Comparison of ENCODE assay signal across 20 mouse cellular contexts in the genomic region with DNA sequence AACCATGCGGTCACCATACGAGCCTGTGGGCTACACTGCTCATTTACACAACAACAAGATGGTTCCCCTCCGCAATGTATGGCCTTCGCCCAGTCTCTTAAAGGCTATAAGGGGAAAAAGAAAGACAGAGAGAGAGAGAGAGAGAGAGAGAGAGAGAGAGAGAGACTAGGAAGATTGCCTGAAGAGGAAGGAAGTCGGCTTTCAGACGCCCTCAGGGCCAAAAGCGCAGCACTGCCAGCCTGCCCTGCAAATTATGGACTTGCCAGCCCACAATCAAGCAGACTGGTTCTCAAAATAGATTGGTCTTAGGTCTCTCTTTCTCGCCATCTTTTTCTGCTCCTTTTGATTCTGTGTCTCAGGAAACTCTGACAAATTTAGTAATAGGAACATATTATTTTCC. TPM values are rescaled to one million over a fixed set of nuclear protein-coding genes. Genes with fewer than 3 reads are reported as not detected.
DNase-seq lines count a peak whose midpoint lies in the region; ATAC-seq and TF ChIP-seq lines count a peak whose summit lies in the region.
"Had no signal": no experiment of that assay in that cellular context is flagged by ENCODE, and none has a peak within 500 bp of the region (broad histone marks: within the 10 kb centered on the region; RNA-seq: fewer than 3 reads in every experiment).

No protein-coding gene starts in this region.

- TF ChIP-seq POLR2A in olfactory bulb, adult 2 months (IDR thresholded peaks at IDR 0.05; ENCODE audit: insufficient read depth, low read depth, low read length) = no peak

- no peak for TF ChIP-seq CTCF in E14TG2a.4 (conservative IDR thresholded peaks at IDR 0.05; ENCODE audit: low read length)
- TF ChIP-seq CTCF in olfactory bulb, adult 2 months (IDR thresholded peaks at IDR 0.05; ENCODE audit: insufficient read depth, low read depth, low read length) = no peak

- peak overlapping the region; percentile 3 for H3K4me3 ChIP-seq in E14TG2a.4 (replicated peaks; ENCODE audit: low read length)
- H3K4me3 ChIP-seq in olfactory bulb, adult 2 months (ENCODE audit: insufficient read depth, low read depth, low read length) = no peak overlapping the region
- no peak overlapping the region for H3K4me3 ChIP-seq in heart, embryonic 10.5 days
- H3K4me3 ChIP-seq: embryonic facial prominence, embryonic 13.5 days; forebrain, embryonic 12.5 days; heart, embryonic 15.5 days; hindbrain, embryonic 13.5 days had no signal

- peaks cover 22% of the 10 kb centered on the region for H3K36me3 ChIP-seq in E14TG2a.4 (ENCODE audit: insufficient read depth, low read length)
- H3K36me3 ChIP-seq in heart, embryonic 10.5 days = no peaks in the 10 kb centered on the region
- H3K36me3 ChIP-seq: embryonic facial prominence, embryonic 13.5 days; forebrain, embryonic 12.5 days; heart, embryonic 15.5 days; hindbrain, embryonic 13.5 days had no signal

- DNase-seq in 416B (ENCODE audit: low read depth) = peak; percentile 61
- no peak for DNase-seq in yolk sac, embryonic 10.5 days (ENCODE audit: low spot score)
- DNase-seq in heart, embryonic 10.5 days (ENCODE audit: low spot score) = no peak
- DNase-seq: adrenal gland, postnatal 14 days; cerebellum, adult 18-20 months; gastrocnemius, postnatal 25 days; heart, adult 18-20 months; heart, postnatal 14 days had no signal

- H3K27ac ChIP-seq in olfactory bulb, adult 2 months (ENCODE audit: insufficient read depth, low read depth, low read length) = 0 out of 2 replicates have a peak overlapping the region, but pooled peaks have one; percentile 14
- H3K27ac ChIP-seq in heart, embryonic 10.5 days = no peak overlapping the region
- H3K27ac ChIP-seq: embryonic facial prominence, embryonic 13.5 days; forebrain, embryonic 12.5 days; heart, embryonic 15.5 days; hindbrain, embryonic 13.5 days; hindbrain, postnatal 0 days had no signal

- H3K9me3 ChIP-seq in E14TG2a.4 (ENCODE audit: low read length) = no peaks in the 10 kb centered on the region
- H3K9me3 ChIP-seq in heart, embryonic 10.5 days = no peaks in the 10 kb centered on the region
- H3K9me3 ChIP-seq: embryonic facial prominence, embryonic 13.5 days; forebrain, embryonic 12.5 days; heart, embryonic 15.5 days; hindbrain, embryonic 13.5 days had no signal

- ATAC-seq in granulocyte monocyte progenitor cell, adult 5-6 weeks (replicated peaks; ENCODE audit: poor library complexity, severe bottlenecking) = peak; percentile 63
- ATAC-seq: activated CD4-positive, CD25-positive, alpha-beta regulatory T cell, adult 4 months; forebrain, embryonic 16.5 days; hindbrain, postnatal 0 days; Patski had no signal

- no peaks in the 10 kb centered on the region for H3K27me3 ChIP-seq in E14TG2a.4 (ENCODE audit: insufficient read depth, low read length)
- peaks cover 10% of the 10 kb centered on the region for H3K27me3 ChIP-seq in heart, embryonic 10.5 days (ENCODE audit: insufficient read depth, poor library complexity, severe bottlenecking)
- H3K27me3 ChIP-seq: Patski had no signal

- WGBS in olfactory bulb, adult 2 months = 55% methylated on average over 8 of the region's 8 CpGs
- 93% methylated on average over 8 of the region's 8 CpGs for WGBS in heart, embryonic 10.5 days

- peaks cover 83% of the 10 kb centered on the region for H3K4me1 ChIP-seq in E14TG2a.4 (replicated peaks; ENCODE audit: low read depth, low read length)
- peaks cover 48% of the 10 kb centered on the region for H3K4me1 ChIP-seq in olfactory bulb, adult 2 months (ENCODE audit: control insufficient read depth, insufficient read depth, low read length)
- H3K4me1 ChIP-seq in heart, embryonic 10.5 days = peaks cover 56% of the 10 kb centered on the region

RNA-seq across cellular contexts. Expression of gene Cdkn1a, which starts 14.5 kb away (rescaled TPM):
- total RNA-seq in granulocyte monocyte progenitor cell, adult 5-6 weeks (2014; fragmentation: Nextera tagmentation) = 8.2 and 9.8 TPM in 2 replicates
- total RNA-seq in granulocyte monocyte progenitor cell, adult 5-6 weeks (2017) = 1.3 and 3.2 TPM in 2 replicates
- polyA plus RNA-seq in olfactory bulb, adult 2 months (2012; ENCODE audit: insufficient read depth, insufficient read length, low replicate concordance, missing spikeins) = not detected in 2 replicates
- polyA plus RNA-seq in heart, embryonic 10.5 days (2016; fragmentation: Nextera tagmentation; extraction: Ambion mirVana) = 31.3 and 33.1 TPM in 2 replicates

RNA-seq across cellular contexts. Expression of gene Rab44, which starts 37.7 kb away (rescaled TPM):
- total RNA-seq in granulocyte monocyte progenitor cell, adult 5-6 weeks (2014; fragmentation: Nextera tagmentation) = 318 and 350 TPM in 2 replicates
- 315 and 369 TPM in 2 replicates for total RNA-seq in granulocyte monocyte progenitor cell, adult 5-6 weeks (2017)
- not detected in 2 replicates for polyA plus RNA-seq in olfactory bulb, adult 2 months (2012; ENCODE audit: insufficient read depth, insufficient read length, low replicate concordance, missing spikeins)
- 0.23 and 0.48 TPM in 2 replicates for polyA plus RNA-seq in heart, embryonic 10.5 days (2016; fragmentation: Nextera tagmentation; extraction: Ambion mirVana)
- polyA plus RNA-seq: activated CD4-positive, CD25-positive, alpha-beta regulatory T cell, adult 4 months; forebrain, embryonic 16.5 days; heart, embryonic 11.5 days had no signal

RNA-seq across cellular contexts. Expression of gene Srsf3, which starts 43.8 kb away (rescaled TPM):
- total RNA-seq in granulocyte monocyte progenitor cell, adult 5-6 weeks (2014; fragmentation: Nextera tagmentation) = 474 and 486 TPM in 2 replicates
- 734 and 859 TPM in 2 replicates for total RNA-seq in granulocyte monocyte progenitor cell, adult 5-6 weeks (2017)
- 273 and 350 TPM in 2 replicates for polyA plus RNA-seq in olfactory bulb, adult 2 months (2012; ENCODE audit: insufficient read depth, insufficient read length, low replicate concordance, missing spikeins)
- polyA plus RNA-seq in heart, embryonic 10.5 days (2016; fragmentation: Nextera tagmentation; extraction: Ambion mirVana) = 433 and 498 TPM in 2 replicates

Comparison
In these comparisons a context has a peak if more than half of its experiments do, and no peak if none do; other contexts are left out.
1. RNA of gene Cdkn1a, which starts 14.5 kb away (polyA plus RNA-seq): 31.3 to 33.1 TPM in heart, embryonic 10.5 days; not detected in olfactory bulb, adult 2 months; every median in the first group is over 10 times any median in the second.